Comparison of ENCODE assay signal across 18 mouse cellular contexts in genomic region chr16:49550231-49550630, GRCm38 (mm10).
"Had no signal": no experiment of that assay in that cellular context is flagged by ENCODE, and none has a peak within 500 bp of the region (broad histone marks: within the 10 kb centered on the region; RNA-seq: fewer than 3 reads in every experiment).

No protein-coding gene starts in this region.

- H3K9ac ChIP-seq: intestine, embryonic 15.5 days; limb, embryonic 12.5 days; liver, embryonic 13.5 days; liver, postnatal 0 days; lung, embryonic 15.5 days; stomach, embryonic 15.5 days had no signal

- H3K4me1 ChIP-seq: intestine, embryonic 15.5 days; limb, embryonic 12.5 days; liver, embryonic 13.5 days; lung, embryonic 15.5 days; megakaryocyte, embryonic 14.5 days; stomach, embryonic 15.5 days had no signal

- H3K36me3 ChIP-seq: intestine, embryonic 15.5 days; limb, embryonic 12.5 days; liver, embryonic 13.5 days; lung, embryonic 15.5 days; stomach, embryonic 15.5 days had no signal

- H3K4me3 ChIP-seq: intestine, embryonic 15.5 days; limb, embryonic 12.5 days; liver, embryonic 13.5 days; lung, embryonic 15.5 days; megakaryocyte, embryonic 14.5 days; stomach, embryonic 15.5 days had no signal

- H3K27me3 ChIP-seq: intestine, embryonic 15.5 days; limb, embryonic 12.5 days; liver, embryonic 13.5 days; lung, embryonic 15.5 days; megakaryocyte, embryonic 14.5 days; stomach, embryonic 15.5 days had no signal

- ATAC-seq: intestine, embryonic 15.5 days; liver, postnatal 0 days had no signal

- H3K4me2 ChIP-seq: intestine, embryonic 15.5 days; limb, embryonic 12.5 days; liver, embryonic 13.5 days; lung, embryonic 15.5 days; midbrain, embryonic 11.5 days; stomach, embryonic 15.5 days had no signal

- H3K27ac ChIP-seq: intestine, embryonic 15.5 days; limb, embryonic 12.5 days; liver, embryonic 13.5 days; lung, embryonic 15.5 days; macrophage; stomach, embryonic 15.5 days had no signal

- H3K9me3 ChIP-seq: intestine, embryonic 15.5 days; limb, embryonic 12.5 days; liver, embryonic 13.5 days; lung, embryonic 15.5 days; megakaryocyte, embryonic 14.5 days; stomach, embryonic 15.5 days had no signal

- DNase-seq: kidney, adult 18-20 months; kidney, postnatal 10 days; kidney, postnatal 4 days; liver; liver, embryonic 13.5 days; liver, postnatal 0 days; lung, postnatal 14 days; right cerebral cortex, postnatal 4 days; spleen, adult 18-20 months; thymus, adult 2 months; thymus, postnatal 36 days had no signal
